Mouse (Mus musculus) layer of hippocampus, adult 11-12 months (tissue): ENCODE results near the gene Zfp292.
"Not testable (repeated sequence)": the region's sequence is repeated elsewhere in the genome, so short reads cannot be mapped to it uniquely, and the experiment has no call there.

Source experiments
- DNase-seq: peaks from one replicate; pipeline ENCODE4 v3.0.0; 2022; ENCODE audit warnings: low spot score

Zfp292 gene

GRCm38 (mm10) chr4:34882818-34883217, at the start of gene Zfp292:
TSS of gene Zfp292 (minus strand) at chr4:34882960.
- DNase-seq: peak; percentile 95

- DNase-seq: not testable (repeated sequence)
Observed at GRCm38 (mm10) chr4:34928386-34928785, 45.6 kb upstream of the Zfp292 start.

GRCm38 (mm10) chr4:34922177-34922870, 39.6 kb upstream of the Zfp292 start:
- peak; percentile 69 for DNase-seq

- DNase-seq: no peak
Observed at GRCm38 (mm10) chr4:34917400-34917799, 34.6 kb upstream of the Zfp292 start.

- no peak for DNase-seq
Observed at GRCm38 (mm10) chr4:34912171-34912570, 29.4 kb upstream of the Zfp292 start.

GRCm38 (mm10) chr4:34911401-34911800, 28.6 kb upstream of the Zfp292 start:
- DNase-seq: no peak

- DNase-seq: no peak
Observed at GRCm38 (mm10) chr4:34908127-34908526, 25.4 kb upstream of the Zfp292 start.

GRCm38 (mm10) chr4:34907026-34907425, 24.3 kb upstream of the Zfp292 start:
- no peak for DNase-seq

- DNase-seq: no peak
Observed at GRCm38 (mm10) chr4:34906151-34906550, 23.4 kb upstream of the Zfp292 start.

GRCm38 (mm10) chr4:34905396-34905795, 22.6 kb upstream of the Zfp292 start:
- no peak for DNase-seq

- not testable (repeated sequence) for DNase-seq
Observed at GRCm38 (mm10) chr4:34901582-34901981, 18.8 kb upstream of the Zfp292 start.

- no peak for DNase-seq
Observed at GRCm38 (mm10) chr4:34901166-34901565, 18.4 kb upstream of the Zfp292 start.

GRCm38 (mm10) chr4:34900155-34900554, 17.4 kb upstream of the Zfp292 start:
- peak; percentile 35 for DNase-seq

- no peak for DNase-seq
Observed at GRCm38 (mm10) chr4:34899322-34899721, 16.6 kb upstream of the Zfp292 start.

GRCm38 (mm10) chr4:34898497-34898896, 15.7 kb upstream of the Zfp292 start:
- no peak for DNase-seq

- DNase-seq: no peak
Observed at GRCm38 (mm10) chr4:34893479-34893878, 10.7 kb upstream of the Zfp292 start, which contains the start of gene Cga. TSS of gene Cga (plus strand) at chr4:34893779.

GRCm38 (mm10) chr4:34889812-34890185, 7.0 kb upstream of the Zfp292 start:
- DNase-seq: no peak

- no peak for DNase-seq
Observed at GRCm38 (mm10) chr4:34889101-34889811, 6.5 kb upstream of the Zfp292 start.

- DNase-seq: no peak
Observed at GRCm38 (mm10) chr4:34887295-34887694, 4.5 kb upstream of the Zfp292 start.

- DNase-seq: peak; percentile 79
Observed at GRCm38 (mm10) chr4:34886490-34887111, 3.8 kb upstream of the Zfp292 start.

GRCm38 (mm10) chr4:34885631-34886351, 3.0 kb upstream of the Zfp292 start:
- no peak for DNase-seq

- no peak for DNase-seq
Observed at GRCm38 (mm10) chr4:34883366-34884029, 738 bp upstream of the Zfp292 start.
